Mouse (Mus musculus): ENCODE measurements around the gene Chd1.

Gene Chd1

DNA sequence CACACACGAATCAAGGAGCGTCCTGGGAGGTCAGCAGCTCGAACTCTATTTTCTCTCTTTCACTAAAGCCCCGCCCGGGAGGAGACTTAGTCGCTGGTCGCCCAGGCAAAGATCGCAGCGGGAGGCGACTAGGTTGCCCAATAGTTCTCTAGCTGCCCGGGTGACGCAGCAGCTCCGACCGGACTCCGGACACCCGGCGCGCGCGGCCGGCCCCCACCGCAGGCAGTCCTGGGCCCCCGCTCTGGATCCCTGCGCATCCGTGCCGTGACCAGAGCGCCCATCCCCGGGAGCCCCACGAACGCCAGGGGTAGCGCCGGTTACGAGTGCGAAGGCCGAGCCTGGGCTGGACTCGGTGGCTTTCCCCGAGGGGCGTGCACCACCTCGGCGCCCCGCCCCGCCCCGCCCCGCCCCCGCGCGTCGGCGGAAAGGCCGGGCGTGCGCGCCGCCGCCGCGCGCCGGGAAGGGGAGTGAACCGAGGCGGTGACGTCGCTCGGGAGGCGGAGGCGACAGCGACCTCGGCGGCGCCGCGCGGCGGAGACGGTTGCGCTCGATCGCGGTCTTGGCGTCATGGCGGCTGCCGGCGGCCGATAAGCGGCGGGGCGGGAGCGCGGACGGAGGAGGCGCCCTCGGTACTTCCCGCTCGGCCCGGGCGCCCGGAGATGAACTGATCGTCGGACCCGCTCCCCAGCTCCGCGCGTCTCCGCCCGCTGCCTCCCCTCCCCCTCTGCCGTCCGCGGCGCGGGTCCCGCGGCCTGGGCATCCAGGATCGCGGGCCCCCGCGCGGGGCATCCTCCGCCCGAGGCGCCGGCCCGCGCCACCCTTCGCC lies at the start of gene Chd1:
Gene Chd1, plus strand, starts transcription at position 493 of the 826 bp plus-strand sequence.
- DNase-seq (ENCODE audit: low read depth): peak; percentile 62

DNA sequence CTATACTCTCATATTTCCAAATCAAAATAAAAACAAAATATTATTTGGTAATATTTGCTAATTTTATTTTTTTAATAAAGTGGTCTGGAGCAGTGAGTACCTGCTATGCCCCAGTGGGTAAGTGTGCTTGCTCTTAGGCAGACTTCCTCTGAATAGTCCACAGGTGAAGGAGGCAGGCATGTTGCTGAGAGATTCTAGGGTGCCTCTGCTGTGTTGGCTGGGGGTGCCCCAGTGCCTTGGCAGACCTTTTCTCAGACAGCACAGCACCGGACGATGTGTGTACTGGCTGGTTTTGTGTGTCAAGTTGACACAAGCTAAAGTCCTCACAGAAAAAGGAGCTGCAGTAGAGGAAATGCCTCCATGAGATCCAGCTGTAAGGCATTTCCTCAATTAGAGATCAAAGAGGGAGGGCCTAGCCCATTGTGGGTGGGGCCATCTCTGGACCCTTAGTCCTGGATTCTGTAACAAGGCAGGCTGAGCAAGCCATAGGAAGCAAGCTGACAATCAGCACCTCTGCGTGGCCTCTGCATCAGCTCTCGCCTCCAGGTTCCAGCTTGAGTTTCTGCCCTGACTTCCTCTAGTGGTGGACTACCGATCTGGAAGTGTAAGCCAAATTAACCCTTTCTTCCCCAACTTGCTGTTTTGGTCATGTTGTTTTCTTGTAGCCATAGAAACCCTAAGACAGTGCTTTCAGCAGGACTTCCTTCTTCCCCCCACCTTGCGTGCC lies 47.7 kb upstream of the Chd1 start:
- peak; percentile 54 for DNase-seq (ENCODE audit: low read depth)

DNA sequence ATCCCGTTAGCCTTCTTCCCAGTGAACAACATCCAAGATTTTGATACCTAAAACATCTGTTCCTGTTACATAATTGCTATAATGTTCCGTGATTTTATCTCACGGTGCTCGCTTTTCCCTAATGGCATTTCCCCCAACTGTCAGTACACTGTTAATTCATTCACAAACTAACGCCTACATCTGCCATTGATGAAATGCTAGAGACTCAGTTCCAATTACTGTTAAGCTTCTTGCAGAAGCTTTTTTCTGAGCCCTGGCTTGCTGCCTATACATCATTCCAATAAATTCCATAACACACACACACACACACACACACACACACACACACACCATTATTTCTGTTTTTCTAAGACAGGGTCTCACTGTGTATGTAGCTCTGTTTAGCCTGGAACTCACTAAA lies 31.9 kb upstream of the Chd1 start:
- no peak for DNase-seq (ENCODE audit: low read depth)

DNA sequence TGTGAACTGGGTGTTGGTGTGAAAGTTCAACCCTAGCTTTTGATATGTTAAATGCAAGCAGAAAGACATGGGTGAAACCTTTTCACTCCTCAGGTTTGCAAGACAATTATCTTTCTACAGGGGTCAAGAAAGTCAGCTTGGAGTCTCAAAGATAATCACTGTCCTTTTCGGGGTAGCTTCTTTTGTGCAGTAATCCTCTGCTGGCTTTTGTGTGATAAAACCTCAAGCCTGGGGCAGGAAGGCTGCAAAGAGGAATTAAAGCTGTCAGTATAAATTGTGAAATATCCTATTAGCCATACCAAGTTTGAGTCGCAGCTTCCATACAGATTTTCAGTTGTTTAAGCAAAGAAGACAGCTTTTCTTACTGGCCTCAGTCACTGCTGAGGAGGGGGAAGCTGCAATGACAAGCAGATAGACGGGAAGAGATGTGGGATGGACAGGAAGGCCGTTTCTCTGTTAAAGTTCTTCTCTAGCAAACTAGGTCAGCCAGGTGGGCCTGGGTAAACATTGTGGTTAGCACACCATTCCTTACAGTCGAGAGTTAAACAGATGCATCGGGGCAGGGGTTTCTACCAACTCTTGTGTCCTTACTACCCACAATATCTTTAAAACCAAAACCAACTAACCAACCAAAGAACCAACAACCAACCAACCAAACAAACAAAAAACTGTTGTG lies 26.7 kb upstream of the Chd1 start:
- no peak for DNase-seq (ENCODE audit: low read depth)

DNA sequence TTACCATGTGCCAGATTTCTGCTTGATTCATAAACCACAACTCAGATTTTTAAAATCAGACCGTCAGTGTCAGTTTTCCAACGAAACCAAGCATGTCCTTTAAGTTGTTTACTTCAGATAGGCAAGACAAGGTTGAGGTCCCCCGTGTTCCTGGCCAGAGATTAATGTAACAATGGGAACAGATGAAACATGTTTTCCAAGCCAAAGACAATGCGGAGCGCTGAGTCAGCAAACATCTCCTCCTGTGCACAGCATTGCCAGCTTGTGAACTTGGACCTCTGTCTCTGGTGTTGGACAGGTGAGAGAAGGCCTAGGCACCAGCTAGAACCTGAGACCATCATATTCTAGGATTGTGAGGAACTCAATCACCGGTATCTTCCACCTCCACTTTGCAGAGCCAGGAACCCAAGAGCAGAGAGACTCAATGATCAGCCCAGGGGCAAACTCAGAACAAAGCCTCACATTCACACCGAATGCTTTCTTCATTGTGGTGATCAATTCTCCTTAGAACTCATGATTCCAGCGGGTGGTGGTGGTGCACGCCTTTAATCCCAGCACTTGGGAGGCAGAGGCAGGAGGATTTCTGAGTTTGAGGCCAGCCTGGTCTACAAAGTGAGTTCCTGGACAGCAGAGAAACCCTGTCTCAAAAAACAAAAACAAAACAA lies 24.7 kb upstream of the Chd1 start:
- no peak for DNase-seq (ENCODE audit: low read depth)

DNA sequence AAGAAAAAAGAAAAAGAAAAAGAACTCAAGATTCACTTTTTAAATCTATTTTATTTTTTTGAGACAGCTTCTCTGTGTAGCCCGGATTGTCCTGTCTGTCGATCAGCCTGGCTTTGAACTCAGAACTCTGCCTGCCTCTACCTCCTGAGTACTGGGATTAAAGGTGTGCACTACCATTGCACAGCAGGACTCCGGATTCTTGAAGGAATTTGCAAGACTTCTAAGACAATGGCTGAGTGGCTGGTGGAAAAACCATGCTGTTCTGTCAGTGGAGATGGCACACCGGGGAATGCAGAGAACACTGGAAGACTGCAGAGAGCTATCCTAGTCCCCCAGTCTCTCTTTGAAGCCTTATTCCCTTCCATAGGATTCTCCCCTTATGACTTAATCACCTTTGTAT lies 24.1 kb upstream of the Chd1 start:
- no peak for DNase-seq (ENCODE audit: low read depth)

DNA sequence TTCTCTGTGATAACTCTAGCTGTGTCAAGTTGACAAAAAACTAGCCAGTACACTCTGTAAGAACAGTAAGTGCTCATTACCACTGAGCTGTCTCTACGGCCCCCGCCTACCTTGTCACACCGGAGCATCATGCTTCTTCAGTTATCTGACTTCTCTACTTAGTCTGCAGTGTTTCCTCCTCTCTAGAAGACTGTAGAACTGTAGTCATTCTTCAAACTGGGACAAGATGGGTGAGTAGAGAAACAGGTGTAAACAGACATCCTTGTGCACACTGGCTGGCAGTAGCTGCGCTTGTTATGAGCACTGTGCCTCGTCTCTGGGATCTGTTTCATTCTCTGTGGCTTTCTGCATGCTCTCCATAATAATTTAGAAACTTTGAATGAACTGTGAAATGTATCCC lies 18.4 kb upstream of the Chd1 start:
- DNase-seq (ENCODE audit: low read depth): no peak

DNA sequence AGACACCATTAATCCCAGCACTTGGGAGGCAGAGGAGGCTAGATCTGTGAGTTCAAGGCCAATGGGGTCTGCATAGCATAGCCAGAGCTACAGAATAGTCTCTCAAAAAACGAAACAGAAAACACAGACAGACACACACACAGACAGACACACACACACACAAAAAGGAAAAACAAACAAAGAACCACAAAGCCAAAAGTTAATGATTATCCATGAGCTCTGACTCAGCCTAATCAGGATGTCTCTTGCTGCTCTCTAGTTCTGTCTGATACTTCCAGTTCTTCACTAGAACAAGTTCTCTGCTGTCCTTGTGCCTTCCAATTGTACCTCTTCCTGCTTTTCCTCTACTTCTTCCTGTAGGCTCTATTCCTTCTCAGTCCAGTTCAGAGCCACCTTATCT lies 14.5 kb upstream of the Chd1 start:
- DNase-seq (ENCODE audit: low read depth): no peak

DNA sequence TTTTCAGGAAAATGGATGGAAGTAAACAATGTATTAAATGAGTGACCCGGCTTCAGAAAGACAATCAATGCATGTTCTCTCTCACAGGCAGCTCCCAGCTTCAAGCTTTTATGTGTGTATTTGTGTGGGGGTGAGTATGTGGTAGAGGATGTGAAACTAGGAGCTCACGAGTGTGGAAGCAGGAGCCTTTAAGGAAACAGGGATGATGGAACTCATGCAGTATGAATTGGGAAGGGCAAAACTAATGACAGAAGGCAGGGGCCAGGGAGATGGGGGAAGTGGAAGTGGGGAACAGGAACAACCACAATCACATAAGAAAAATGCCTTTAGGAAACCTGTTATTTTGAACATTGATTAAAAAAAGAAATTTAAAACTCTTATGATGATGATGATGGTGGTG lies 9.2 kb upstream of the Chd1 start:
- no peak for DNase-seq (ENCODE audit: low read depth)

DNA sequence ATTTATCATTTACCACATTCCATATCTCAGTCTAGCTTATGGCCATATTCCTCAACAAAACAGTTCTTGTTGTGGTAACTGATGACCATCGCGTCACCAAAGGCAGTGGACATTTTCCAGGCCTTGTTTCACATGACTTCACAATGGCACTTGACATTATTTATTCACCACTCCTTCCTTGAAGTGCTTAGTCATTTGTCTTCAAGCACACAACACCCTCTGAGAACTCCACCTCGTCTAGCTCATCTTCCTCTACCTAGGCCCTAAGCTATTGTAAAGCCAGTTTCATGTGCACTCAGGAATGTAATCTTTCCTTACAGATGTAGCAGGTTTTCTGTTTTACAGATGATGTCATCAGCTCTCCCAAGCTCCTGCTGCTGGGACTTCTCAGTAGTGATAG lies 5.8 kb upstream of the Chd1 start:
- no peak for DNase-seq (ENCODE audit: low read depth)

DNA sequence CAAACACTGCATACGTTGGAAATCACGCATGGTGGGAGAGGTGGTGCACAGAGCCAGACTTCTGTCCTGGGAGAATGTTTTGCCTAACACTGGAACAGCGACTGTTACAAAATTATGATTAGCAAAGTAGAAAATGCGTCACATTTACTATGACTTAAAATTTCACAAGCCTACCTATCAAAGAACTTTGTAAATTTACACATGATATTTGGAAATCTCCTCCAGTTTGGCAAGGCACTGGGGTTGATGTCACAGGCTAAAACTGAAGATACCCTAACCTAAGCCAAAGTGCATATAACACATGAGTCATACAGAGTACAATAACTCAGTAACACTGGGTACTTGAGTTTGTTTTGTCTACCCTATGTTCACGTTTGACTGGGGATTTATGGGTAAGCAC lies 3.3 kb upstream of the Chd1 start:
- DNase-seq (ENCODE audit: low read depth): no peak

DNA sequence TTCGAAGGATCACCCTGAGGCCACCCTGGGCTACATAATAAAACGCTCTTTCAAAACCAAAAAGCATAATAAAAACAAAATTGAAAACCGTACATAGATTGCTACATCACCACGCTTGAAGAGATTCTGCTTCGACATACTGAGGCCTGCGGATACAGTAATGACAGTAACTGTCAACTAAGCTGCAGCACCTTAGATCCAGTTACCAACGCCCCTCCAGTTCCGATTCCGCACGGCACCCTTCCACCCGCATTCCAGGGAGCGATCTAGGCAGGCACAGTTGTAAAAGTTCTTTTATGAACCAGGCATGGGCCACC lies 651 bp upstream of the Chd1 start:
- no peak for DNase-seq (ENCODE audit: low read depth)

DNA sequence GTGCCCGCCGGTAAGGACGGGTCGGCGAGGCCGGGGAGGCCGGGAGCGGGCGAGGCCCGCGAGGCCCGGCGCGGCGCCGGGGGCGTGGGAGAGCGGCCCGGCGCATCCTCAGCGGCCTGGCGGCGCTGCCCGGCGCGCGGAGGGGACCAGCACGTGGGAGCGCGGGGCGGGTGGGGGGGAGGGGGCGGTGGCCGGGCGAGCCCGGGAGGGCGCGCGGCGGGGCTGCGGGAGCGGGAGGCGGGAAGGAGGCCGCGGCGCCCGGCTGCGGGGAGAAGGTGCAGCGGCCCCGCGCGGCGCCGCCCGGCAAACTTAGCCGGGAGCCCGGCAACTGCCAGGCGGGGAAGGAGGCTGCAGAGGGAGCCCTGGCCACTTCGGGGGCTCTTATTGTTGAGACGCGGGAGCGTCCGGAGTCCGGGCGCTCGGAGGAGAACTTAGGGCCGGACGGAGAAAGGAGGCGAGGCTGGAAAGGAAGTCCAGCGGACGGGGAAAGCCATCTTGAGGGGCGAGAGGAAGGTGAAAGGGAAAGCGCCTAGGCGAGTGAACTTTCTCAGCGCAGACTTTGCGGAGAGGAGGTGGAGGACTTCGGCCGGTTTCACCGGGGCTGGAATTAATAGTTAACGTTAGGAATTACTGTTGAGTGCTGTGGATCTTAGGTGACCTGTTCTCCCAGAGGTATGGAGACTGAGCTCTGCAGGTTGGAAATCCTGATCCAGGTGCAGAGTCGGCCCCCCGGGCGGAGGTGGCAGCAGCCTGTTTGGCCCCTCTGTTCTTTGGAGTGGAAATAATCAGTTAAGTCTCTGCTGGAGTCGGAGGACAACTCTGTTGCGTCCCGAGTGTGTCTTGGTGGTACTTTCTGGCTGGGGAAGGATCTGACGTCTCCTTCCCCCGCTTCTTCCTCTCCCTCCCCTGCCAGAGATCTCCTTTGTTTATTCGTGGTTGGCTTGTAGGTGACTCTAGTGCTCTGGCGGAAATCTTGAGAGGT lies 827 bp downstream of the Chd1 start:
- DNase-seq (ENCODE audit: low read depth): peak; percentile 33

DNA sequence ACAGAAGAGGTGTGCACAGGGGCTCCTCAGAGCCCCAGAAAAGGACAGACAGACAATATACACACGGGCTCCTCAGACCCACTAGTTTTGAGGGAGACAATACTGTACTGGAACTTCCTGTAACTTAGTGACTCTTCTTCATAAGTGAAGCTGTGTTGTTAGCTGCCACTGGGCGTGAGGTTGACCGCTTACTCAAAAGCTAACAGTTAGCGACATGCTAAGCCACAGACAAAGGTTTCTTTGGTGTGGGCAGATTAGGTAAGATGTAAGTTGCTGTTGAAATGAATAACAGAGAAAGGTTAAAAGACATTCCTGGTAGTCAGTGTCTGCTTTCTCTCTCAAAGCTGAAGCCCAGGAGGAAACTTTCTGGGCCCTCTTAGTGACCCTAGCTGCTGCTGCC lies 9.7 kb downstream of the Chd1 start:
- DNase-seq (ENCODE audit: low read depth): no peak

DNA sequence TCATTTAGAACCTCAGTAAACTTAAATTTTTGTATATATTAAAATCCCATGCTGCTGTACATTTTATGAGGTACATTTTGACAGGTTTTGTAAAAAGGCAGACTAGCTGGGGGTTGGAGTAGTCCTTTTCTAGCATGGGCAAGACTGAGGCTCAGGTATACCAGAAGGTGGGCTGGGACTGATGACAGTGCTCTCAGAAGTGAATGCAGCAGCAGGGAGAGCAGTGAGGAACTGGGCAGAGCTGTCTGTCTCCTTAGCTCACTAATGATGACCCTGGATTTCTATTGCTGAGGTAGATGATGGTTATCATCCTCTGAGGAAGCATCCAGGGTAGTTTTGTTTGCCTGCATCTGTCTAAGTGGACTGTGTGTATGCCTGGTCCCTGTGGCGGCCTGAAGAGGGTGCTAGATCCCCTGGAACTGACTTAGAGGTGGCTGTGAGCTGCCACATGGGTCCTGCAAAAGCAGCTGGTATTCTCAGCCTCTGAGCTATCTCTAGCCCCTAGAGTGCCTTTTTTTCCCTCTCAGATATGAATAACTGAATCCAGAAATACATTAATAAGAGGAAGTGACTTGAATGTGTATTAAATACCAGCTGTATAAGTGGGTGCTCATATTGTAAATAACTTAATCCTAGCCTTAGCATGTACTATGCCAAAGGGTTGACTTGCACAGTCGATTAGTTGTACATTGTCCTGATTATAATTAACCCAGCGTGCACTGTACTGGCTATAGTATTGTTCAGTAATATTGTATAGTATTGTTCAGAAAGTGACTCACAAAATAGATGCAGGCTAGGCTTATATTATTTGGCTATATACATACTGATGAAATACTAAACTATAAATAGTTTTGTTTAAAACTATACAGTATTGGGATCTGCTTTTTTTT lies 10.5 kb downstream of the Chd1 start:
- DNase-seq (ENCODE audit: low read depth): no peak

DNA sequence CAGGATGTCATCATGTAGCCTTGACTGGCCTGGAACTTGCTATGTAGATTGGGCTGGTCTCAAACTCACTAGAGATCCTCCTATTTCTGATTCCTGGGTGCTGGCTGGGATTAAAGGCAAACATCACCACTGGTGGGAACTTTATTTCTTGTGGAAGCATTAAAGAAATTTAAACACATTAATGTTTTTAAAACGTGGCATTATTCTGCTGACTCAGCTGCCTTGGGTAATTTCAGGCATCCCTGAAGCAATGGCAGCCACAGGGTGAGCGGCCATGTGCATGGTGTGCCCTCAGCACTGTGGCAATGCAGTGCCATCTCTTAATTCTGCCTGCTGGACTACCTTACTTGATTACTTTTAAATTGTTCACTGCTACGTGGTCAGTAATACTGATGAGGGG lies 11.2 kb downstream of the Chd1 start:
- DNase-seq (ENCODE audit: low read depth): no peak

DNA sequence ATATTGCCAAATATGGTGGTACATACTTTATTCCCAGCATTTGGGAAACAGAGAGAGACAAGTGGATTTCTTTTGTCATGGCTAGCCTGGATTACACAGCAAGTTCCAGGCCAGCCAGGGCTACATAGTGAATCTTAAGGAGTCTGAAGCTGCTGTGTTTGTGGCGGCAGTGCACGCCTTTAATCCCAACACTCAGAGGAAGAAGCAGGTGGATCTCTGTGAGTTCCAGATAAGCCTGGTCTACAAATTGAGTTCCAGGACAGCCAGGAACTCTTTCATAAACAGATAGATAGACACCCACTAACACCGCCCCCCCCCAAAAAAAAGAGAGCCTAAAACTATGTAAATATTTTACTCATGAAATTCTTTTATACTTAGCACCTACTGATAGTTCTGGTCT lies 16.1 kb downstream of the Chd1 start:
- DNase-seq (ENCODE audit: low read depth): no peak

DNA sequence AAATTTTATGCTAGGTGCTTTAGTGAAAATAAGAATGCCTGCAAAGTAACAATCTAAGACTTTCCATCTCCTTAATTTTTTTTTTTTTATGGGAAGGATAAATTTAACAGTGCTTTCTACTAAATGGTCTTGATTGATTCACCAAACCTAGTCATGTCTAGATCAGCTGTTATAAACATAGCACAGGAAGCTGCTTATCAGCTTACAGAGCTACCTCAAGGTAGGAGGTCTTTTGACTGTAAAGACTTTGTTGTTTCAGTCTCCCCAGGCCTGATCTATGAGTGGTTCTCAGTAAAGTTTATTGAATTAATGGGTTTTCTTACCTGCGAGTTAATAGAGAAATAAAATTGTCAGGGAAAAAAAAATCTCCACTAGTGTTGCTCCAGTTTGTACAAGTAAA lies 18.5 kb downstream of the Chd1 start:
- DNase-seq (ENCODE audit: low read depth): no peak

DNA sequence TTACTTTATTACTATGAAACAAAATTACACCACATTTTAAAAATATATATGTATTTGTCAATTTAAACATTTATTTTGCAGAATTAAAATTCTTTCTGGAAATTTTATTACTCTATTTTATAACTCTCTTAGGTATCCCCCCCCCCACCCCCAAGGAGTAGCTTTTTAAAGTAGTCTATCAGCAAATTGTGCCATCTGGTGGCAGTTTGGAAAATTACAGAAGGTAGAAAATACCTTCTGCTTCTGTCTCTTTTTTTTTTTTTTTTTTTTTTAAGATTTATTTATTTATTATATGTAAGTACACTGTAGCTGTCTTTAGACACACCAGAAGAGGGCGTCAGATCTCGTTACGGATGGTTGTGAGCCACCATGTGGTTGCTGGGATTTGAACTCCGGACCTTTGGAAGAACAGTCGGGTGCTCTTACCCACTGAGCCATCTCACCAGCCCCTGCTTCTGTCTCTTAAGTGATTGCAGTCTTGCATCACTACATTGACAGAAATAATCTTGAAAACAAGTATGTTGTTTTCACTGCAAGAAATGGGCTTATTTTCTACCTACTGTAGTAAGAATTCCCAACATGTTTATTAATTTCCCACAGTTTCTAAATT lies 19.2 kb downstream of the Chd1 start:
- DNase-seq (ENCODE audit: low read depth): peak; percentile 34

DNA sequence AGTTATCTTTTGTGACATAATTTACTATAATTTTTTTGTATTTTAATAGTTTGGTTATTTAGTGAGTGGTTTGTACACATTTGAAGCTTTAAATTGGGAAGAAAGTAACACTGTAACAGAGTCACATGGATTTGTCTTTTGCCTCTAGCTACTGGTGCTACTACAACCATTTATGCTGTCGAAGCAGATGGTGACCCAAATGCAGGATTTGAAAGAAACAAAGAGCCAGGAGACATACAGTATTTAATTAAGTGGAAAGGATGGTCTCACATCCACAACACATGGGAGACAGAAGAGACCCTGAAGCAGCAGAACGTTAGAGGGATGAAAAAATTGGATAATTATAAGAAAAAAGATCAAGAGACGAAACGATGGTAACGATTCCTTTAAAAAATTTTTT lies 26.9 kb downstream of the Chd1 start:
- DNase-seq (ENCODE audit: low read depth): no peak

Measured in c-Kit-positive CD71-negative TER-119-negative erythroid progenitor cells, embryonic 14.5 days (primary cell).